Mouse (Mus musculus) retina, postnatal 7 days (tissue): Measurements from ENCODE around the gene Plod1.
A peak's percentile ranks its signal among the peaks of the same experiment; 100 is the strongest.
"Not testable (repeated sequence)": the region's sequence is repeated elsewhere in the genome, so short reads cannot be mapped to it uniquely, and the experiment has no call there.

Source experiments
- DNase-seq: peaks from one replicate; pipeline ENCODE4 v3.0.0-alpha.2; 2012; ENCODE audit warnings: low read depth, low spot score

Plod1 gene

DNA sequence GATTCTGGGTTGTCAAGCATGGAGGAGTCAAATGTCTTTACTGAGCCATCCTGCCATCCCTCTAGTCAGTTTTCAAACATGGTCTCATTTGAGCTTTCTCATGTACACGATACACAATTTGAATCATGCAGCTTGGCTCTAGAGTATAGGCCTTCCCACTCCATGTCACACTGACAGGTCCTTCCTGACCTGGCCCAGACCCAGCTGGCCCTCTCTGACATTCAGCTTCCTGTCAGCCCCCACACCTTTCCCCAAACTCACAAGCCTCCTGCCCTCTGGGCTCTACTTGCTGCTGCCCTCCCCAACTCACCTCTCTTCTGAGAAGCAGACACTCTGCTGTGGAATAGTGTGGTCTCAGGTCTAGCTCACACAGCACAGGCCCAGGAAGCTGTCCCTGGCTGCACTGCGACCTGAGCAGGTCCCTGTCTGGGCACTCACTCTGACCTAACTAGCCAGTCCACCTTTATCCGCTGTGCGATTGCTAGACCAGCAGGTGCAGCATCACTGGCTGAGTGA lies 40.7 kb downstream of the Plod1 start:
- no peak for DNase-seq

DNA sequence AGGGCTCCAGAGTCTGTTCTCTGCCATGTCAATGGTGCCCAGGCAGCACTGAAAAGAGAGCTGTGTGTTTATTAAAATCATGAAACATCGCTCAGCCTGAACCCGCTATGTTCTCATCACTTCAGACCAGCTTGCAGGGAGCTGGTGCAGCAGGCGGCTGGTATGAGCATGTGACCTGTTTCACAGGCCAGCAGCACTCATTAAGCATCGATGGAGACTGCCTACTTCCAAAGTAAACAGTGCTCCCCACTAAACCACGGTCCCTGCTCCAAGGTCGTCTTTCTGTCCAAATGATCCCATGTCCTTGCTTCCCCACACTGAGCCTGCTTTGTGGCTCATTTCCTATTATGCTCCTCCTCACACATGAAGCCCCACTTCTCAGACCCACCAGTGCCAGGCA lies 46.2 kb downstream of the Plod1 start:
- no peak for DNase-seq

DNA sequence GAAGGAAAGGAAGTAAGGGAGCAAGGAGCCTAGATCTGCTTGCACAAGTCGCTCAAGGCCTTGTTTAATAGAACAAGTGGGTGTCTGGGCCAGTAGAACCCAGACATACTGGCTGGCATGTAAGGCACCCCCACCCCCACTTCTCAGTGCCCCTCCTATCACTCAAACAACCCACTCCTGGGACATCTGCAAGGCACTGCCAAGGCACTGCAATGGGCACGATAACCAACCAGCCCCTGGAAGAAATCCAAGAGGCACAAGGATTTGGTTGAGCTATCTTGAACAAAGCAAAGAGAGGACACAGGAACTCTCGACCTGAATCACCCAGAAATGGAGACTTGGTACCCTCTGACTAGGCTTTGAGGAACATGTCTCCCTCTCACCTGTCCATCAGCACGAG lies 48.3 kb downstream of the Plod1 start:
- DNase-seq: no peak

DNA sequence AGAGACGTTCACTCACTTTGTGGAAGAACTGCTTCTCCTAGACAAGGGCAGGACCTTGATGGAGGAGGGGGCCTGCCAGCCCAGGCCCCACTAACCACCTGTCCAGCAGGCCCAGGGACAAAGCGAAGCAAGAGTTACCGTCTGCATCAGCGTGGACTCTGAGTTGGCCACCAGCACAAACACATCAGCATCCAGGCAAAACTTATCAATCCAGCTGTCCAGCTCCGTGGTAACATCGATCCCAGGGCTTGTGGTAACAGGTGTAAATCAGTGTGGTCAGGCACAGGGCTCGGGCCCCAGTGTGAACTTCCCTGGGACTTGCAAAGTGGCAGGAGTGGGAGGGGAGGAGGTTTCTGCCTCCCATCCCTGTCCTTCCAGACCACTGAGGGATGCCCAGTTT lies 49.3 kb downstream of the Plod1 start:
- DNase-seq: no peak

DNA sequence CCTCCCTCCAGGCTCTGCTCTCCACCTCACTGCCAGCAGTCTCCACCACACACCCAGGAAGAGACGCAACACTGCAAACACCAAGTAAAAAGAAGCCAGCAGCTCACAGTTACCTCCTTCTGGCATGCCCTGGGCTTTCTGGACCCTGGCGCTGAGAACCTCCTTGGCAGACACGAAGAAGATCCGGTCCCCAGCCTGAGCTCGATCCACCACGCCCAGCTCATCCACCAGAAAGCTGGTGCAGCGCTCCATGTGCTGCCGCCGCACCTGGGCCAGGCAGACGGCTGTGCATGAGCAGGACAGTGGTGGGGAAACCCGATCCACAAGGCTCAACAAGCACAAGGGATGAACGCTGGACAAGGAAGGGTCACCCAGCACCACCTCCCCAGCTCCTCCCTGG lies 50.4 kb downstream of the Plod1 start:
- no peak for DNase-seq

DNA sequence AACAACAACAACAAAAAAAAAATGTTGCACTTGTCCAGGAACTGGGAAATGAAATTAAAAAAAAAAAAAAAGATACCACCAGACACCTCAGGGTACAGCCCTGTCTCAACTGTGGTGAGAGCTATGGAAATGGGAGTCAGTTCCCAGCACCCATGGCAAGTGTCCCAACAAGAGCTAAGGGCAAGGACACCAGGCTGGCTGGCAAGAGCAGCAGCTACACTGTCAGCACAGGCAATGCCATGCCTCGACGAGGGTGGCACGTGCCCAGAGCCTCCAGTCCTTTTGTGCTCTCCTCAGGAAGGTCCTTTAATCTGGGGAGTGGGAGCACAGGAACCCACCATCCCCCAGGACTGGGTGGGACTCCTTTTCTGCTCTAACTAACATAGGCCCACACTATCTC lies 52.4 kb downstream of the Plod1 start:
- no peak for DNase-seq

DNA sequence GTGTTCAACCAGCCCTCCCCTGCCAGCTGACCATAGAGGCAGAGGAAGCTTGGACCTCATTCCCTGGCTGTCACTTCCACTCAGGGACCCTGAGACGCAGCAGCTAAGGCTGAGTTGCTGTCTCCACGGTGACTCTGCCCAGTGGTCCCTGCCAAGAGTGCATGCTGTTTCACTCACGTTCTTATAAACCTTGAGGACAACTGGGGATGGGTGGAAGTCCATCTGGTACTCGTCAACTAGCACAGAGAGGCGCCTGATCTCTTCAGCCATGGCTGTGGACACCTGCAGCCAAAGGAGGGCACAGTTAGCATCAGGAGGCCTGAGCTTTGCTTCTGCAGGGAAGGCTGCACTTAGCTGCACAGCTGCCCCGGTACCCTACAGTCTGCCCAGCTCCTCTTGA lies 53.5 kb downstream of the Plod1 start:
- no peak for DNase-seq

DNA sequence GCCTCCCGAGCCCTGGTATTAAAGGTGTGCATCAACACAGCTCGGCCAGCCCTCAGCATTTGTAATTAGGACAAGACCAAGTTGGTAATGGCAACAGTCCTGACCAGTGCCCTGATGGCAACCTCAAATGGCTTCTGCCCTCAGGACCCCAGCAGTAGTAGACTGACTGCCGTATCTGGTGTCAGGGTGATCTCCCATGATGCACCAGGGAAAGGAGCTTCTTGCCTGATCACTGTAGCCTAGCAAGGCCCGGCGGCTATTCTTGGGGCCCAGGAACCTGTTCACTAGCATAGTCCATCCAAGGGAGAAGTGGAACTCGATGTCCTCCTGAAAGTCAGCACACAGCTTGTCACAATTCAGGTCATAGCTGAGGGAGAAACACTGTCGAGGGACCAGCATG lies 54.8 kb downstream of the Plod1 start:
- no peak for DNase-seq

DNA sequence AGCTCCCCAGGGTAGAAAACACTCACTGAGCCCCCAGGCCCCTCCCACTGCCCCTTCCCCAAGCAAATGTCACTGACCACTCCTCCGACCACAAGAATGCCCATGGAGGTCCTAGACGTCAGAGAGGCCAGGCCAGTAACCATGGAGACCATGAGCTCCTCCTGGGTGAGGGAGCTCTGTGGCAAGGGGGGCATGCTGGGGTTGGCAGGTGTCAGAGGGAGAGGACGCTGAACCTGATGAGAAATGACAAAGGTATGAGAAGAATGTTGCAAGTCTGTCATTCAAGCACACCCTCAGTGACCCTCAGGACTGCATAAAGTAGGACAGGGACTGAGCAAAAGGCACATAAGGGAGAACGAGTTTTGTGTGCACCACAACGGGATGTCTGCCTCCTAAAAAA lies 56.7 kb downstream of the Plod1 start:
- no peak for DNase-seq

DNA sequence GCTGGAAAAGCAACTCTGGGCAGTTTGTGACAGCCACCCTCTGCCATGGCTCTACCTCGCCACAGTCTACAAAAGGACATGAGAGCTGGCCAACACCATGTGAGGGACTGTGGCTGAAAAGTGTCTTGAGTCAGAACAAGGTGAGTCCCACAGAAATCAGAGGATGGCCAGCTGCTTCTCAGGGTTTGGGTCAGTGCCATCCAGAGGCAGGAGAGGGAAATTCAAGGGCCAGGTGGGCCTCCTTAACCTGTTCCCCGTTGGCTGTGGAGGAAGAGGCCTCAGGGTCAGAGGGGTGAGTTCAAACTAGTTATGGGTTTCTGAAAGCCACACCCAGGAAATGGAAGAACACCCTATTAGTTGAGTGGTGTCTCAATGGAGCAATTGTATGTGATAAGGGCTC lies 57.1 kb downstream of the Plod1 start:
- no peak for DNase-seq

DNA sequence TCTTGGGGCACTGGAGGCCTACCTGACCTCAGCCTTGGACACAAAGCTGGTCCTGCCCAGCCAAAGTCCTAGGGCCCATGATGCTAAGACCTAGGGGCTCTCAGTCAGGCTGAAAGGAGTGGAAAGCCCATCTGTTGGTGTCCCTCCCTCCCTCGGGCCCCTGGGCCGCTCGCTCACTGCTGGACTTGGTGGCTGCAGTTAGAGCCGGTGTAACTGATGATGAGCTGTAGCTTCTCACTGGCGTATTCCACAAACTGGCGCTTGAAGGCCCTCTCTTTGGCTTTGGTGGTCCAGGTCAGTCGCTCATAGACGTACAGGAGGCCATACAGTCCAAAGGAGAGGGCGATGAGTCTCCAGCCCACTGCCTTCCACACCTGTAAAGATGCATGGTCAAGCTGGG lies 58.0 kb downstream of the Plod1 start:
- no peak for DNase-seq

DNA sequence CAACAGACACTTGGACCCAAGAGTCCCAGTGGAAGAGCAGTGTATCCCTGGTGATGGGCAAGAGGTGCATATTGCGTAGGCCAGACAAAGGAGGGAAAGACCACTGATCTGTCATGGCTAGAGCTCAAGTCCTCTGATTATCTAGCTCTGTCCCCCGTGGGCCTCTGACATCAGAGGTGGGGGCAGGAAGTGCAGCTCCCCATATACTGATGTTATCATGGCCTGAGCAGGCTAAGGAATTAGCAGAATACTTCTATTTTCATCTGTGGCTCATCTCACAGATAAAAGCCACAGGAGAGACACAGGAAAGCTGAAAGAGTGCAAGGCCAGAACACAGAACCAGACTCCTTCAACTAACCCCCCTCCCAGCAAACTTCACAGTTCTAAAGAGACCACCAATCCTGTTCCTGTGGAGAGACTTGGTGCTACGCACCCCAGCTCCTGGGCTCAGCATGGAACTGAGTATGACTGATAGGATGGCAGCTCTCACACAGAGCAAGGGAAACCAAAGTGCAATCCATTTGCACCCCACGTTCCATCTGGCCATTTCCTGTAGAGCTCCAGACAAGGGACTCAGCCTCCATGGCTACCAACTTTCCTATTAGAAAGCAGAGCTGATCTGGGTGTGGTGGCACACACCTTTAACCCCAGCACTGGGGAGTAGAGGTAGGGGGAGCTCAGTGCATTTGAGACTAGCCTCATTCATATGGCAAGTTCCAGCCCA lies 60.6 kb downstream of the Plod1 start:
- DNase-seq: no peak

DNA sequence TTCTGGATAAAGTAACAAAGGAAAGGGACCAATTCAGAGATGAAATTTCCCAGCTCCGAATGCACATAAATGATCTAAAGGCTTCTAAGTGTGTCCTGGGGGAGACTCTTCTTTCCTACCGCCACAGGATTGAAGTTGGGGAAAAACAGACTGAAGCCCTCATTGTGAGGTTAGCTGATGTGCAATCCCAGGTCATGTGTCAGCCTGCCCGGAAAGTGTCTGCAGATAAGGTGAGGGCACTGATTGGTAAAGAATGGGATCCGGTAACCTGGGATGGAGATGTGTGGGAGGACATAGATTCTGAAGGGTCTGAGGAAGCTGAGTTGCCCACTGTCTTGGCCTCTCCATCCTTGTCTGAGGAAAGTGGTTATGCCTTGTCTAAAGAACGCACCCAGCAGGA lies 67.3 kb downstream of the Plod1 start:
- DNase-seq: no peak

DNA sequence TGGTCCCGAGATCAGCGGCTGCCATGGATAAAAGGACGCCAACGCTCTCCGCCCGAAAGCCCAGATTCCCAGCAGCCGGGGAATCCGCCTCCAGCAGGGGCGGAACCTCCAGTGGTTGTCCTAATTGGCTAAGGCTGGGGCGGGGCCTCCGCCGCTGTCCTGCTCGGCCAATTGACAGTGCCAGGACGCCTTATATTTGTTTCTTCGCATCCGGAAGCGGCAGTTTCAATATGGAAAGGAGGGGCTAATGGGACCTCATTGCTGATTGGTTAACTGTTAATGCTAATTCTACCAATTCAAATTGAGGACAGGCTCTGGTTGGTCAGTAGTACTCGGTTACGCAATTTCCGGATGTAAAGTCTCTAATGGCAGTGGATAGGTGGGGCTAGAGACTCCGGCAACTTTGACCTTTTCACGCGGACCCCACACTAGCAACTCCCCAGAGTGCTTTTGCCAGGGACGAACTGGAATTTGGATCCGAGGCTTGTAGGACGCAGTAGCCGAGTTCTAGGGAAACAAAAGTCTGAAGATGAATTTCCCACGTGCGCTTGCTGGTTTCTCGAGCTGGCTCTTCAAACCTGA lies 68.0 kb downstream of the Plod1 start, which contains the start of the genes Miip and Fv1:
Gene Miip (minus strand): TSS at position 367 of the 582 bp plus-strand sequence.
Gene Fv1 (plus strand): TSS at position 530 of the 582 bp plus-strand sequence.
- peak; percentile 94 for DNase-seq

DNA sequence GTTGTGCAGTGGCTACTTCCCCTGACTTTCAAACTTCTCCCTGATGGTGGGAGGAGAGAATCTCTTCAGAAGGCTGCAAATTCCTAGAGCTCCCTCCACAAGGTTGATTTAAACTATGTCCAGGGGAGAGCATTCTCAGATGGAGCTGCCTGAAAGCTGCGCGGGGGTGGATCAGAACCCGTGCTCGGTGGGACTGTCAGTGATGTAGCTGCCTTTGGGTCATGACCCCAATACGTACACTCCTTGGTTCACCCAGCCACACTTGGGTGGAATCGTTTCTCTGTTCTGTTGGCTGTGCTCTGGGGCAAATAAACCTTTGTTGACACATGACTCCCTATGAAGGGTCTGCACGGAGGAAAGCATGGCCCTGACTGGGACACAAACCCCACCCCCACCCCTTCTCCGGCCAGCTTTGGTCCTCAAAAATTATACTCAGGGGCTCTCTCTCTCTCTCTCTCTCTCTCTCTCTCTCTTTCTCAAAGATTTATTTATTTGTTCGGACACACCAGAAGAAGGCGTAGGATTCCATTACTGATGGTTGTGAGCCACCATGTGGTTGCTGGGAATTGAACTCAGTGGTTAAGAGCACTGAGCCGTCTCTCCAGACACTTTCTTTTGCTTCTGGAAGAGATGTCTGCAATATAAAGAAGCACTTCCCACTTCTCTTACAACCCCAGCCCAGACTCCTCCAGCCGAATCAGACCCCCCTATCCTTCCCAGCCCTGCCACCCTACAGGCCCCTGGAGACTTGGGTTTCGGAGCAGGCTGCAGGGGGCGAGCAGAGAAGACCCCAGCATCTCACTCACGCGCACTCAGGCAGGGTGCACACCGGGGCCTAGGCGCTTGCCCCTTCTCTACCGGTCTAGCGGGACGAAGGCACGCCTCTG lies 68.8 kb downstream of the Plod1 start:
- no peak for DNase-seq

DNA sequence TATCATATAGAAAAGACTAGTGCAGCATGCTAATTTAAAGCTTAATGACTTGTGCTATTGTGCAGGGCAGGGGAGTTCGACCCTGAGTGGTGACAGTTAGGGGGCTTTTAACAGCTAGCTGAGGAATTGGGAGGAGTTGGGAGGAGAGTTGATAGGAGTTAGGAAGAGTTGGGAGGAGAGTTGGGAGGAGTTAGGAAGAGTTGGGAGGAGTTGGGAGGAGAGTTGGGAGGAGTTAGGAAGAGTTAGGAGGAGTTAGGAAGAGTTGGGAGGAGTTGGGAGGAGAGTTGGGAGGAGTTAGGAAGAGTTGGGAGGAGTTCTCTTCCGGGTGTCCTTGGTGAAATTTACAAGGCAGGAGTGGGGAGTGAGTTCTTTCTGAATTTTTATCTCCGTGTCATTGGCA lies 69.8 kb downstream of the Plod1 start:
- DNase-seq: not testable (repeated sequence)

DNA sequence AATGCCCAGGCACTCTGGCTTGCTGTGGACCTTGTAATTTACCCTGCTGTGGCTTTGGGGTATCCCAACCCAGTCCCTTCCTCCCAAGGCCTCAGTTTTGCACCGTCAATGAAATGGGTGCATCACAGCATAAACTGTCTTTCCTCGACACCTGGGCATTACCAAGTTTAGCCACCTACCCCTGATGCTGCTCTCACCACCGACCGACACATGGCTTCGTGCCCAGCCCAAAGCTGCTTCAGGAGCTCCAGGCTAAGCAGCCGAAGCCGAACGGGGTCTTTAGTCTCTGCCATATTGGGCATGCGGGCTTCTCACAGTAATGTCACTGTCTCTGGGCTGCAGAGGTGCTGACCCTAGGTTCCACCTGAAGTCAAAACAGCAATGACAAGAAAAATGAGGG lies 70.5 kb downstream of the Plod1 start:
- no peak for DNase-seq

DNA sequence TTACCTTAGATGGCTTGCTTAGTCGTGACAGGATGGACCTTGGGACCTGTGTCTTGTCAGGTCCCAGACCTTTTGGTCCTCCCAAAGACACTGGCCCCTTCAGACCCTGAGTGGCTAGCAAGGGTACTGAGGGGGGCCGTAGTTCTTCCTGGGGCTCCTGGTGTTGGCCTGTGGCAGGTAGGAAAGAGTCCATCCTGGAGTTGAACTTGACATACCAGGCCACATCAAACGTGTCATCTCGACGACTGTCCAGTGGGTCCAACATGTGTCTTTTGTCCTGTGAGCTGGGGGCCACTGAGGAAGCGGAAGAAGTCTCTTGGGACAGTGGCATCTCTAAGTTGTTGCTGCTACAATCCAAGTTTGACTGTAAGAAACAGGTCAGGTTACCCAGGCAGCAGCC lies 70.9 kb downstream of the Plod1 start:
- DNase-seq: no peak

DNA sequence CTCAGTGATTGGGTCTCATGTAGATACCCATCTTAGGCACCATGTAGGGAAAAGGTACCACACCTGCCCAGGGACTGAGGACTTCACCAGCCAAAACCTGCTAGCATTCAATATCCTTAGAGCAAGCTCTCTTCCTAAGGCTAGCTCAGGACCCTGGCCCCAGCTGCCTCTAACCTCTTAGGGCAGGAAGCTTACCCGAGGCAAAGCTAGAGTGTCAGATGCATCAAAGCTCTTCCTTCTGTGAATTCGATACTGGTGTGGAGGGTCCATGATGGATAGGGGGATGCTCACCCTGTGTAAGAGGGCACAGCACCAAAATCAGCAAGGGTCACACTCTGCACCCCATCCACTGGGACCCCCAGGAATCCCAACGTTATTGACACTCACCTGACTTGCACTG lies 74.5 kb downstream of the Plod1 start:
- no peak for DNase-seq
